Mouse (Mus musculus): Measurements from ENCODE around the gene Glb1l. TPM values are rescaled to one million over a fixed set of nuclear protein-coding genes. Genes with fewer than 3 reads are reported as not detected.
A peak's percentile ranks its signal among the peaks of the same experiment; 100 is the strongest.

Gene Glb1l
- polyA plus RNA-seq, 1 experiment from 2014 or later, result 20.3 TPM

DNA sequence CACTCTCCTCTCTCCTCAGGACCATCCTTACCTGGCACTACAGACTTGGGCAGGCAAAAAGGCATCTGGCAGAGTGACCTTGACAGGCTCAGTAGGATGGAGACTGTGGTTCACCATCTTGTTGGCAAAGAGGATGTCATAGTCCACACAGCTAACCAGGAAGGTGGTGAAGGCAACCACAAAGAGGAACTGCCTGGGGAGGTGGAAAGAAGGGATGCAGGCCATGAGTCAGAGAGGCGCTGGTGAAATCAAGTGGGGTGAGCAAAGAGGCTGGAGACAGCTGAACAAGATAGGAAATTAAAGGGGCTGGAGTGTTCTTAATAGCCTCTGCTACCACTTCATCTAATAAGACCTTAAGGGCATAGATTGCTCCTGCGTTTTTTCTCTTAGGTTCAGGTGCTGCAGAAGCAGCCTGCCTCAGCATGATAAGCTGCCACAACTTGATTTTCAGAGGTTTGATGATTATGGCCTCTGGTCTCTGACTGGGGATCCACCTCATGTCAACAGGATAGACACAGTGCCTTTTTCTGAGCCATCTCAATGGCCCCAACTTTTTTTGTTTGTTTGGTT, 22.6 kb downstream of the Glb1l start:
- Histone ChIP-seq H3K9ac (no peak overlapping the region), H3K27ac (replicated peaks) (no peak overlapping the region), H3K36me3 (peaks cover 61% of the 10 kb centered on the region), H3K9me3 (no peaks in the 10 kb centered on the region), H3K4me1 (replicated peaks) (peaks cover 20% of the 10 kb centered on the region), H3K4me3 (no peak overlapping the region), H3K27me3 (no peaks in the 10 kb centered on the region), H3K4me2 (no peak overlapping the region)
- WGBS, result 83% methylated on average over 2 of the region's 2 CpGs
- ATAC-seq (ENCODE audit: low FRiP score, low read depth), result no peak

DNA sequence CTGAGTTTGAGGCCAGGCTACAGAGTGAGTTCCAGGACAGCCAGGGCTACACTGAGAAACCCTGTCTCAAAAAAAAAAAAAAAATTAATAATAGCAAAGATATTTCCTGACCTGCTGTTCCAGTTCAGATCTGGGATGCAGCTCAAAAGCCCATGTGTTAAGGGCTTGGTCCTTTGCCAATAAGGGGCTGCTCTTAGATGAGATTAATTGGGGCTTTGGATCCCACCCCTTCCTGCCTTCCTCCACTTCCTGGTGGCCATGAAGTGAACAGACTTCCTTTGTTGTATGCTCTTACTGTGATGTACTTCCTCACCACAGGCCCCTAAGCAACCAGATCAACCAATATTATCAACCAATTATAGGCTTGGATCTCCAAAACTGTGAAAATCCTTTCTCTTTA, 23.5 kb downstream of the Glb1l start:
- H3K4me1 ChIP-seq (replicated peaks), result peaks cover 15% of the 10 kb centered on the region
- H3K27ac ChIP-seq (replicated peaks), result no peak overlapping the region
- no peak overlapping the region for H3K4me2 ChIP-seq
- no peak for ATAC-seq (ENCODE audit: low FRiP score, low read depth)
- H3K4me3 ChIP-seq, result no peak overlapping the region
- no peak overlapping the region for H3K9ac ChIP-seq
- H3K36me3 ChIP-seq, result peaks cover 70% of the 10 kb centered on the region
- no peaks in the 10 kb centered on the region for H3K9me3 ChIP-seq
- no peaks in the 10 kb centered on the region for H3K27me3 ChIP-seq

GRCm38 (mm10) chr1:75185495-75185894, 25.1 kb downstream of the Glb1l start:
- peaks cover 10% of the 10 kb centered on the region for H3K4me1 ChIP-seq (replicated peaks)
- no peak for ATAC-seq (ENCODE audit: low FRiP score, low read depth)
- H3K9ac ChIP-seq, result no peak overlapping the region
- WGBS, result 90% methylated on average over 11 of the region's 11 CpGs
- H3K27ac ChIP-seq (replicated peaks), result no peak overlapping the region
- no peaks in the 10 kb centered on the region for H3K9me3 ChIP-seq
- no peak overlapping the region for H3K4me3 ChIP-seq
- H3K4me2 ChIP-seq, result no peak overlapping the region
- H3K27me3 ChIP-seq, result no peaks in the 10 kb centered on the region
- peaks cover 81% of the 10 kb centered on the region for H3K36me3 ChIP-seq

- no peaks in the 10 kb centered on the region for H3K27me3 ChIP-seq
- H3K4me1 ChIP-seq (replicated peaks), result peaks cover 30% of the 10 kb centered on the region
- no peak for ATAC-seq (ENCODE audit: low FRiP score, low read depth)
- no peaks in the 10 kb centered on the region for H3K9me3 ChIP-seq
- H3K9ac ChIP-seq, result no peak overlapping the region
- no peak overlapping the region for H3K4me3 ChIP-seq
- WGBS, result 71% methylated on average over 4 of the region's 4 CpGs
- peaks cover 68% of the 10 kb centered on the region for H3K36me3 ChIP-seq
- H3K4me2 ChIP-seq, result no peak overlapping the region
- H3K27ac ChIP-seq (replicated peaks), result no peak overlapping the region
Measured at GRCm38 (mm10) chr1:75182160-75182559, 28.5 kb downstream of the Glb1l start.

- no peaks in the 10 kb centered on the region for H3K9me3 ChIP-seq
- no peaks in the 10 kb centered on the region for H3K27me3 ChIP-seq
- no peak for ATAC-seq (ENCODE audit: low FRiP score, low read depth)
- H3K4me1 ChIP-seq (replicated peaks), result peaks cover 30% of the 10 kb centered on the region
- H3K4me3 ChIP-seq, result no peak overlapping the region
- H3K27ac ChIP-seq (replicated peaks), result no peak overlapping the region
- 80% methylated on average over 4 of the region's 4 CpGs for WGBS
- no peak overlapping the region for H3K9ac ChIP-seq
- H3K4me2 ChIP-seq, result no peak overlapping the region
- peaks cover 68% of the 10 kb centered on the region for H3K36me3 ChIP-seq
Measured at GRCm38 (mm10) chr1:75181377-75181870, 29.2 kb downstream of the Glb1l start.

DNA sequence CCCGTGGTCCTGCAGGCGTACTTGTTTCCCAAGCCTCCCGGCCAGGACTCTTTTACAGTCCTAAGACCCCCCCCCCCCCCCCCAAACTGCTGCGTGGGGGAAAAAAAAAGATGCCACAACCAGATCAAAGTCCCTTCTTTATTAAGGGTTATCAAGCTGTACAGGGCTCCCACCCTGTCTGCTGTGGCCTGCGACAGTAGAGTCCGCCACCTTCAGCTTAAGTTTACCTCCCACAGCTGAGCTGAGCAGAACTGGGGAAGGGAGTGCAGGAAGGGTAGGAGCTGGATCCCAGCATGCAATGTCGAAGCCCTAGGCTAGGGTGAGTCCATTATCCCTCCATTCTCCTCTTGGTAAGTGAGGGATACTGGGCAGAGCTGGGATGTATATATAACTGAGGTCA, 29.9 kb downstream of the Glb1l start:
- peaks cover 30% of the 10 kb centered on the region for H3K4me1 ChIP-seq (replicated peaks)
- no peak for ATAC-seq (ENCODE audit: low FRiP score, low read depth)
- H3K27ac ChIP-seq (replicated peaks), result no peak overlapping the region
- H3K4me2 ChIP-seq, result peak overlapping the region; percentile 89
- peaks cover 68% of the 10 kb centered on the region for H3K36me3 ChIP-seq
- H3K4me3 ChIP-seq, result peak overlapping the region; percentile 50; the same call in 1 of the 2 replicates
- 41% methylated on average over 7 of the region's 7 CpGs for WGBS
- H3K27me3 ChIP-seq, result no peaks in the 10 kb centered on the region
- no peak overlapping the region for H3K9ac ChIP-seq
- no peaks in the 10 kb centered on the region for H3K9me3 ChIP-seq

GRCm38 (mm10) chr1:75180105-75180590, 30.5 kb downstream of the Glb1l start, which contains the start of gene Abcb6:
Gene Abcb6 (minus strand): TSS chr1:75180392.
- Histone ChIP-seq H3K9me3 (no peaks in the 10 kb centered on the region), H3K27me3 (no peaks in the 10 kb centered on the region)

GRCm38 (mm10) chr1:75179334-75180104, 31.1 kb downstream of the Glb1l start:
- H3K9me3 ChIP-seq, result no peaks in the 10 kb centered on the region
- peak overlapping the region; percentile 50 for H3K9ac ChIP-seq
- H3K4me2 ChIP-seq, result peak overlapping the region; percentile 89
- peak overlapping the region; percentile 61 for H3K27ac ChIP-seq (replicated peaks)
- H3K4me1 ChIP-seq (replicated peaks), result peaks cover 30% of the 10 kb centered on the region
- H3K27me3 ChIP-seq, result no peaks in the 10 kb centered on the region
- peak; percentile 59 for ATAC-seq (ENCODE audit: low FRiP score, low read depth)
- peaks cover 67% of the 10 kb centered on the region for H3K36me3 ChIP-seq
- 7% methylated on average over 23 of the region's 23 CpGs for WGBS
- peak overlapping the region; percentile 50 for H3K4me3 ChIP-seq

More at GRCm38 (mm10) chr1:75180105-75180590, 30.5 kb downstream of the Glb1l start, which contains the start of gene Abcb6:
- Histone ChIP-seq H3K4me3 (peak within 1 kb of the TSS; percentile 50), H3K27ac (replicated peaks) (peak within 1 kb of the TSS; percentile 61), H3K4me2 (peak within 1 kb of the TSS; percentile 89), H3K9ac (peak within 1 kb of the TSS; percentile 50), H3K4me1 (replicated peaks) (peaks cover 30% of the 10 kb centered on the region), H3K36me3 (peaks cover 68% of the 10 kb centered on the region)
- WGBS, result under 1% methylated on average over 31 of the region's 31 CpGs
- peak; percentile 91 for ATAC-seq (ENCODE audit: low FRiP score, low read depth)

DNA sequence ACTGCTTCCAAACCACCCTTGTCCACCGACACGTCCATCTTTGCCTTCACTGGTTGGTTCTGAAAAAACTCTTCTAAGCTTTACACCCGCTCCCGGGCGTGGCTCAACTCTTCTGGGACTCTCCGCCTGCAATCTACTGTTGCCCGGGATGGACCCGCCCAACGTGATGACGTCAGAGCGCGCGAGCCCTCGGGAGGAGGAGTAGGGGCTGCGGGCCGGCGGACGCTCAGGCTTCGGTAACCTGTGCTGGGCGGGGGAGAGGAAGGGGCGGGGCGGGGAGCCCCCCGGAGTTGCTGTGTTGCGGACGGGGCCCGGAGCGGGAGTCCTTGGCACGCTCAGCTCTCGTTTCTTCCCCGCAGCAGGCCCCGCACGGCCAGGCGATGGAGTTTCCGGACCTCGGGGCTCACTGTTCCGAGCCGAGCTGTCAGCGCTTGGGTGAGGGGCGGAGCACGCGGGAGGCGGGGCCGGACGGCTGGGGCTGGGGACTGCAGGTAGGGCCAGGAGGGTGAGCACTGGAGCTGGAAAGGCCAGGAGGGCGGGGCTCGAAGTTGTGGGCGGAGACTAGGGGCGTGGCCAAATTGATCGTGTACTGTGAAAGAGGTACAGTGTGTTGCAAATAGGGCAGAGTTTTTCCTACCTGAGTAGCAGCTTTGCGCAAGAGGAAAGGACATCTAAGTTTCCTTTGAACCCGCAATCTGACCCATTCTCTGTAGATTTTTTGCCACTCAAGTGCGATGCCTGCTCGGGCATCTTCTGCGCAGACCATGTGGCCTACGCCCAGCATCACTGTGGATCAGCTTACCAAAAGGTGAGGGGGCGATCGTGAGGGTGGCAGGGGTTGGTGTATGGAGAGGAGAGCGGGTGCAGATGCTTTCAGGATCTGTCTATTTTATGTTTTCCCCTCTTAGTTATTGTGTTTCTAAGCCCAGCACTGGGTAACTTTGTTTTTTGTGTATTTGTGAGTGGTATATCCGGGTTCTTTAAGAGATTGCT, 41.8 kb downstream of the Glb1l start, which contains the start of gene Zfand2b:
Gene Zfand2b (plus strand): TSS at position 175 of the 993 bp plus-strand sequence.
- under 1% methylated on average over 58 of the region's 59 CpGs for WGBS

DNA sequence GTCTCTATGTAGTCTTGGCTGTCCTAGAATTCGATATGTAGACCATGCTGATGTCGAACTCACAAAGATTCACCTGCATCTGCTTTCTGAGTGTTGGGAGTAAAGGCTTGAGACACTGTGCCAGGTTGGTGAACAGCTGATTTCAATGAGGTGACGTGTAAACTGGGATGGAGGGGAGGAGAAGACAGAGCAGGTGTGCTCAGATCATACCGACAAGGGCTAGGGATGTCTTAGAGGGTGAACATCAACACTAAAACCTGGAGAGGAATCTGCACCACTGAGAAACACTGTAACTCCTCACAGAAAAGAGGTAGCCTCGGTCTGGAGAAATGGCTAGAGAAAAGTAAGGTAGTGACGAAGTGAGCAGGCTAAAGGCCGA, 42.5 kb downstream of the Glb1l start:
- Histone ChIP-seq H3K9ac (no peak overlapping the region), H3K4me3 (peak overlapping the region; percentile 67), H3K36me3 (peaks cover 29% of the 10 kb centered on the region), H3K27me3 (no peaks in the 10 kb centered on the region), H3K4me1 (replicated peaks) (peaks cover 14% of the 10 kb centered on the region), H3K4me2 (peak overlapping the region; percentile 66), H3K9me3 (no peaks in the 10 kb centered on the region), H3K27ac (replicated peaks) (peak overlapping the region; percentile 89)
- 7% methylated on average over 7 of the region's 7 CpGs for WGBS
- ATAC-seq (ENCODE audit: low FRiP score, low read depth), result no peak; the same call in 1 of the 2 replicates

More for the DNA sequence above, 41.8 kb downstream of the Glb1l start, which contains the start of gene Zfand2b:
- ATAC-seq (ENCODE audit: low FRiP score, low read depth), result peak; percentile 97
- Histone ChIP-seq H3K4me1 (replicated peaks) (peaks cover 14% of the 10 kb centered on the region), H3K27me3 (no peaks in the 10 kb centered on the region), H3K4me3 (peak within 1 kb of the TSS; percentile 67), H3K4me2 (peak within 1 kb of the TSS; percentile 66), H3K36me3 (peaks cover 36% of the 10 kb centered on the region), H3K9ac (peak within 1 kb of the TSS; percentile 57), H3K9me3 (no peaks in the 10 kb centered on the region), H3K27ac (replicated peaks) (peak within 1 kb of the TSS; percentile 89)

DNA sequence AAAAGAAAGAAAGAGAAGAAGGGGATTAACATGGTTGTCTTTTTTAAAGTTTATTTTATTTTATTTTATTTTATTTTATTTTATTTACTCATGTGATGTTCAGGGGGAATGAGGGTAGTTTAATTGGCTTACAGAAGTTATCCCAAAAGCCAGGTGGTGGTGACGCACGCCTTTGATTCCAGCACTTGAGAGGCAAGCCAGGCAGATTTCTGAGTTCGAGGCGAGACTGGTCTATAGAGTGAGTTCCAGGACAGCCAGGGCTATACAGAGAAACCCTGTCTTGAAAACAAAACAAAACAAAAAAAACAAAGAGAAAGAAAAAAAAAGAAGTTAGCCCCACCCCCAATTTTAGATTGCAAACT, 50.4 kb downstream of the Glb1l start:
- Histone ChIP-seq H3K9me3 (no peaks in the 10 kb centered on the region), H3K4me1 (replicated peaks) (no peaks in the 10 kb centered on the region), H3K9ac (no peak overlapping the region), H3K4me3 (no peak overlapping the region), H3K27ac (replicated peaks) (no peak overlapping the region), H3K36me3 (no peaks in the 10 kb centered on the region), H3K27me3 (no peaks in the 10 kb centered on the region), H3K4me2 (no peak overlapping the region)
- 83% methylated on average over 4 of the region's 4 CpGs for WGBS
- ATAC-seq (ENCODE audit: low FRiP score, low read depth), result no peak

Data from hindbrain, embryonic 15.5 days (tissue).